Mouse (Mus musculus) stomach, embryonic 16.5 days (tissue): ENCODE data around the gene Tnfaip1. TPM values are rescaled to one million over a fixed set of nuclear protein-coding genes. Genes with fewer than 3 reads are reported as not detected.
"Not testable (repeated sequence)": the region's sequence is repeated elsewhere in the genome, so short reads cannot be mapped to it uniquely, and the experiment has no call there.

Experiments
- ATAC-seq: fragments of 200-750 bp; cut with Nextera tagmentation; 2 replicates; pipeline ENCODE4 v1.8.0; 2017; ENCODE audit warnings: moderate number of reproducible peaks, moderate TSS enrichment; ENCODE audit not compliant: insufficient read depth, low FRiP score
- H3K27ac ChIP-seq: fragments of 300-500 bp; sonication (generic); 2 replicates; pipeline ENCODE4 v1.5.1; 2014; ENCODE audit warnings: low read length
- H3K27me3 ChIP-seq: fragments of 300-500 bp; sonication (generic); 2 replicates; pipeline ENCODE4 v1.6.1; 2014; ENCODE audit warnings: low read length, control low read depth, mixed read lengths; ENCODE audit not compliant: control insufficient read depth, insufficient read depth
- H3K36me3 ChIP-seq: fragments of 300-500 bp; sonication (generic); 2 replicates; pipeline ENCODE4 v1.6.1; 2014; ENCODE audit warnings: low read length; ENCODE audit not compliant: control insufficient read depth, insufficient read depth
- H3K4me1 ChIP-seq: fragments of 300-500 bp; sonication (generic); 2 replicates; pipeline ENCODE4 v1.6.1; 2014; ENCODE audit warnings: low read length, control low read depth, mixed read lengths; ENCODE audit not compliant: control insufficient read depth, insufficient read depth
- H3K4me2 ChIP-seq: fragments of 300-500 bp; sonication (generic); 2 replicates; pipeline ENCODE4 v1.6.1; 2014; ENCODE audit warnings: low read depth, low read length, mixed read lengths
- H3K4me3 ChIP-seq: fragments of 300-500 bp; sonication (generic); replicated peaks from 2 replicates; pipeline ENCODE4 v1.5.1; 2014; ENCODE audit warnings: mild to moderate bottlenecking, low read length
- H3K9ac ChIP-seq: fragments of 300-500 bp; sonication (generic); 2 replicates; pipeline ENCODE4 v1.6.1; 2014; ENCODE audit warnings: low read length
- H3K9me3 ChIP-seq: fragments of 300-500 bp; sonication (generic); replicated peaks from 2 replicates; pipeline ENCODE4 v1.6.1; 2016; ENCODE audit warnings: low read length, control low read depth; ENCODE audit not compliant: control insufficient read depth
- WGBS: fragments of 180-500 bp; shearing (Covaris S2); extraction: QIAGEN DNeasy Blood & Tissue Kit; methylation state at CpG from one replicate; pipeline ENCODE4 v1.1.7; 2014; 5-methylcytosine and 5-hydroxymethylcytosine counted together
- polyA plus RNA-seq: library from polyadenylated mRNA; unstranded; fragments of >200 nt; fragmentation: Nextera tagmentation; extraction: Ambion mirVana; gene quantifications from 2 replicates; pipeline ENCODE4 v1.2.1, GENCODE M21; 2015

The Tnfaip1 gene
- polyA plus RNA-seq, result 76.2 and 84.1 TPM in 2 replicates

DNA sequence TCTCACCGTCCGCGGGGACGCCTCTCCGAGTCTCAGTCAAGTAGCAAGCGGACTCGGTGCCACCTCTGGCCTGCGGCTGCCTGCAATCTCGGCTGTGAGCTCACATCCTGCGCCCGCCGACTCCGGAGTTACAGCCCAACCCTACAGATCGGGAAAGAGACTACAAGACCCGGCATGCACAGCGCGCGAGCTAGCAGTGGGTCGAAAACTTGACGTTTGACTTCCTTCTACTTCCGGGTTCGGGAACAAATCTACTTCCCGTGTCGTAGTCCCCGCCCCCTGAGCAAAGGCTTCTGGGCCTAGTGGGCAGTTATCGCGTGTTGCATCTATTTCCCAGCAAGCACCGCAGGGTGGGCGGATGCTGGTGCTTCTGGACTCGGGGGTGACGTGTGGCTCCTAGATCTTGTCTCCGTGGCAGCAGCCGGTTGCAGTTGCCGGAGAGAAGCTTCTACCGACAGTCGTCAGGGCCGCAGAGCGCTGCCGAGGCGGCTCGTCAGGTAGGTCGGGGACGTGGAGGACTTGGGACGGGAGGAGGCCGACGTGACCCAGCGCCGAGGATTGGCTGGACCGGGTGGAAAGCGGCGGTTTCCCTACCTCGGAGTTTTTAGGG is at the start of gene Tnfaip1, which contains the start of gene Ift20:
Tnfaip1 (minus strand) TSS at position 253 of the 610 bp plus-strand sequence.
Ift20 (plus strand) TSS at position 282 of the 610 bp plus-strand sequence.
- H3K36me3 ChIP-seq, result peaks cover 9% of the 10 kb centered on the region
- ATAC-seq, result peak; percentile 98
- peak within 1 kb of the TSS; percentile 90 for H3K9ac ChIP-seq
- H3K27ac ChIP-seq, result peak within 1 kb of the TSS; percentile 92
- H3K4me2 ChIP-seq, result peak within 1 kb of the TSS; percentile 85
- H3K9me3 ChIP-seq, result no peaks in the 10 kb centered on the region
- peak within 1 kb of the TSS; percentile 66 for H3K4me3 ChIP-seq
- under 1% methylated on average over 52 of the region's 52 CpGs for WGBS
- H3K4me1 ChIP-seq, result peaks cover 20% of the 10 kb centered on the region
- H3K27me3 ChIP-seq, result no peaks in the 10 kb centered on the region

- H3K27ac ChIP-seq, result no peak overlapping the region
- H3K36me3 ChIP-seq, result peaks cover 10% of the 10 kb centered on the region; the same call in 1 of the 2 replicates
- 88% methylated on average over 6 of the region's 6 CpGs for WGBS
- H3K4me1 ChIP-seq, result no peaks in the 10 kb centered on the region
- H3K4me3 ChIP-seq, result no peak overlapping the region
- no peak for ATAC-seq
- no peak overlapping the region for H3K4me2 ChIP-seq
- H3K9ac ChIP-seq, result no peak overlapping the region
- H3K27me3 ChIP-seq, result no peaks in the 10 kb centered on the region
- no peaks in the 10 kb centered on the region for H3K9me3 ChIP-seq
Observed at GRCm38 (mm10) chr11:78582848-78583247, 46.7 kb upstream of the Tnfaip1 start.

DNA sequence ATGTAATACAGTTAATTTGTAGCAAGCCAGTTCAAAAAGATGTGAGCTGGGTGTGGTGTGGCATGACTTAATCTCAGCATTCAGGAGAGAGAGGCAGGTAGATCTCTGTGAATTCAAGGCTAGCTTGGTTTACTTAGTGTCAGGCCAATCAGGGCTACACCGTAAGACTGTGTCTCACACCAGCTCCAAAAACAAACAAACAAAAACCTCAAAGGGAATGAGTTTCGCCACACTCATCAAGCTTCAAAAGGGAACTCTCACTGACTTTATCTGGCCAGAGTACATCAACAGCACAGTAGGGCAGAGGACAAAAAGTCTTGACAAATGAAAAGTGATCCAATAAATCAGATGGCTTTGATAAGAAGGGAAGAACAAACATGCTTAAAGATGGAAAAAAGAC is 38.8 kb upstream of the Tnfaip1 start:
- Histone ChIP-seq H3K27ac (no peak overlapping the region), H3K36me3 (0 out of 2 replicates have a peak, but pooled peaks cover 3% of the 10 kb centered on the region), H3K4me2 (no peak overlapping the region), H3K4me3 (no peak overlapping the region), H3K9ac (no peak overlapping the region), H3K27me3 (no peaks in the 10 kb centered on the region), H3K4me1 (no peaks in the 10 kb centered on the region), H3K9me3 (no peaks in the 10 kb centered on the region)
- ATAC-seq, result no peak
- 44% methylated on average over 2 of the region's 2 CpGs for WGBS

GRCm38 (mm10) chr11:78574536-78574935 is 38.4 kb upstream of the Tnfaip1 start:
- no peaks in the 10 kb centered on the region for H3K9me3 ChIP-seq
- no peak overlapping the region for H3K9ac ChIP-seq
- 0 out of 2 replicates have a peak, but pooled peaks cover 3% of the 10 kb centered on the region for H3K36me3 ChIP-seq
- H3K4me2 ChIP-seq, result no peak overlapping the region
- H3K27me3 ChIP-seq, result no peaks in the 10 kb centered on the region
- no peaks in the 10 kb centered on the region for H3K4me1 ChIP-seq
- H3K27ac ChIP-seq, result no peak overlapping the region
- WGBS, result 70% methylated on average over 3 of the region's 3 CpGs
- no peak for ATAC-seq
- H3K4me3 ChIP-seq, result no peak overlapping the region

- not testable (repeated sequence) for H3K36me3 ChIP-seq, H3K4me2 ChIP-seq, H3K27me3 ChIP-seq, H3K4me3 ChIP-seq, H3K27ac ChIP-seq, ATAC-seq, H3K9ac ChIP-seq, H3K9me3 ChIP-seq, H3K4me1 ChIP-seq
- WGBS, result 96% methylated on average over 3 of the region's 4 CpGs
Observed at GRCm38 (mm10) chr11:78574031-78574430, 37.9 kb upstream of the Tnfaip1 start.

DNA sequence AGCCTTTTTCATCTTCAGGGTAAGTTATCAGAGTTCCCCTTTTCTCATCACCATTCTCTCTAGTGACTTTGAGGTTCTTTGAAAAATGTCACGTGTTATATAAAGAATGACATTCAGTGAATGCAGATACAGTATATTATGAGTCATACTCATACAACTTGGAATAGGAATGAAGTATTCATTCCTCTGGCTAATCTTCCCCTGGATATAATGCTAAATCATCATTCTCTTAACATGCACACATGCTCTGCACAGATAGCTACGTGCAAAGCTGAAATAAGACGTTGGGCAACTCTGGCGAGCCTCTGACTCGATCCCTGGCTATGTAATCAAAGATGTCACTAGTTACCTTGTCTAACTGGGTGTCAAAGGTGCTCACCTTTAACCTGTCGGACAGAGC is 35.7 kb upstream of the Tnfaip1 start:
- no peak overlapping the region for H3K27ac ChIP-seq
- H3K9me3 ChIP-seq, result no peaks in the 10 kb centered on the region
- no peak for ATAC-seq
- no peak overlapping the region for H3K9ac ChIP-seq
- H3K4me2 ChIP-seq, result no peak overlapping the region
- no peak overlapping the region for H3K4me3 ChIP-seq
- H3K36me3 ChIP-seq, result 0 out of 2 replicates have a peak, but pooled peaks cover 3% of the 10 kb centered on the region
- H3K27me3 ChIP-seq, result no peaks in the 10 kb centered on the region
- 87% methylated on average over 6 of the region's 6 CpGs for WGBS
- no peaks in the 10 kb centered on the region for H3K4me1 ChIP-seq

- no peak overlapping the region for H3K27ac ChIP-seq
- H3K4me3 ChIP-seq, result no peak overlapping the region
- H3K36me3 ChIP-seq, result 0 out of 2 replicates have a peak, but pooled peaks cover 3% of the 10 kb centered on the region
- no peaks in the 10 kb centered on the region for H3K27me3 ChIP-seq
- 95% methylated on average over 8 of the region's 8 CpGs for WGBS
- no peak for ATAC-seq
- H3K9me3 ChIP-seq, result no peaks in the 10 kb centered on the region
- H3K9ac ChIP-seq, result no peak overlapping the region
- H3K4me1 ChIP-seq, result no peaks in the 10 kb centered on the region
- no peak overlapping the region for H3K4me2 ChIP-seq
Observed at GRCm38 (mm10) chr11:78571441-78571840, 35.3 kb upstream of the Tnfaip1 start.

GRCm38 (mm10) chr11:78569806-78570205 is 33.7 kb upstream of the Tnfaip1 start:
- Histone ChIP-seq H3K9ac (no peak overlapping the region), H3K27ac (no peak overlapping the region), H3K4me2 (no peak overlapping the region), H3K27me3 (no peaks in the 10 kb centered on the region), H3K9me3 (no peaks in the 10 kb centered on the region), H3K36me3 (0 out of 2 replicates have a peak, but pooled peaks cover 3% of the 10 kb centered on the region), H3K4me3 (no peak overlapping the region), H3K4me1 (no peaks in the 10 kb centered on the region)
- no peak for ATAC-seq
- WGBS, result 70% methylated on average over 3 of the region's 3 CpGs

DNA sequence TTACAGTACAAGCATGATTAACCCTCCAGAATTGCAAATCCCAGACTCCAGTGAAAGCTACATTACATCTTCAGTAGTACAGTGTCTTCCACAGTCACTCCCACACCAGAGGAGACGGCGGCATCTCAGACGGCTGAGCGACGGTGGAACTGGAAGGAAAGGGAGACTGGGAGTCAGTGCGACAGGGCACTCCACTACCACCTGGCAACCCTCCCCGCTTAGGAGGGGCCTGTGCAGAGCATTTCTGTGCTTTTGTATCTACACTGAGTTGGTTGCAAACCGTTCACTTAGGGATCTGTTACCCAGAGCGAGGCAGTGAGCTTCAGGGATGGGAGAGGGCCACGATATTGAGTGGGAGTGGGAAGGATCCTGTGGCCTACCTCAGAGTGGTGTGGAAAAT is 32.7 kb upstream of the Tnfaip1 start:
- no peak overlapping the region for H3K27ac ChIP-seq
- no peak overlapping the region for H3K9ac ChIP-seq
- no peak overlapping the region for H3K4me3 ChIP-seq
- H3K4me2 ChIP-seq, result no peak overlapping the region
- 85% methylated on average over 10 of the region's 10 CpGs for WGBS
- H3K4me1 ChIP-seq, result no peaks in the 10 kb centered on the region
- no peak for ATAC-seq
- no peaks in the 10 kb centered on the region for H3K27me3 ChIP-seq
- 0 out of 2 replicates have a peak, but pooled peaks cover 3% of the 10 kb centered on the region for H3K36me3 ChIP-seq
- H3K9me3 ChIP-seq, result no peaks in the 10 kb centered on the region
